Mouse (Mus musculus): ENCODE measurements around the gene Gm2007. TPM values are rescaled to one million over a fixed set of nuclear protein-coding genes. Genes with fewer than 3 reads are reported as not detected.
"Not testable (repeated sequence)": the region's sequence is repeated elsewhere in the genome, so short reads cannot be mapped to it uniquely, and the experiment has no call there.

The Gm2007 gene
- total RNA-seq (2014; fragmentation: Nextera tagmentation): not detected in 2 replicates
- total RNA-seq (2017): not detected in 2 replicates

- ATAC-seq (replicated peaks; ENCODE audit: low FRiP score, low TSS enrichment, poor library complexity, severe bottlenecking): not testable (repeated sequence)
Observed at GRCm38 (mm10) chr2:175741237-175741636, at the start of gene Gm2007. Gene Gm2007 (plus strand): TSS chr2:175741537.

GRCm38 (mm10) chr2:175703546-175703945 lies 37.8 kb upstream of the Gm2007 start, which contains the start of gene Zfp969:
Gene Zfp969 (minus strand): TSS chr2:175703646.
- not testable (repeated sequence) for ATAC-seq (replicated peaks; ENCODE audit: low FRiP score, low TSS enrichment, poor library complexity, severe bottlenecking)

GRCm38 (mm10) chr2:175800993-175801392 lies 59.7 kb downstream of the Gm2007 start, which contains the start of gene Gm14288:
Gene Gm14288 (minus strand): TSS chr2:175801093.
- ATAC-seq (replicated peaks; ENCODE audit: low FRiP score, low TSS enrichment, poor library complexity, severe bottlenecking): not testable (repeated sequence)

Other genes starting within 250 kb of the Gm2007 start
- not detected in 2 replicates for gene Gm11007, start 97.6 kb upstream of the Gm2007 start, total RNA-seq (2014; fragmentation: Nextera tagmentation)
- gene Gm11007, start 97.6 kb upstream of the Gm2007 start, total RNA-seq (2017): not detected in 2 replicates
- gene Zfp969, start 37.9 kb upstream of the Gm2007 start, total RNA-seq (2014; fragmentation: Nextera tagmentation): 4.9 TPM in 1 of 2 replicates, not detected in the other
- not detected in 2 replicates for gene Zfp969, start 37.9 kb upstream of the Gm2007 start, total RNA-seq (2017)
- 5.5 TPM in 1 of 2 replicates, not detected in the other for gene Gm14288, start 59.6 kb downstream of the Gm2007 start, total RNA-seq (2014; fragmentation: Nextera tagmentation)
- 8.1 and 12.2 TPM in 2 replicates for gene Gm14288, start 59.6 kb downstream of the Gm2007 start, total RNA-seq (2017)
- gene Gm6710, start 127.7 kb downstream of the Gm2007 start, total RNA-seq (2014; fragmentation: Nextera tagmentation): 13.6 and 13.8 TPM in 2 replicates
- gene Gm6710, start 127.7 kb downstream of the Gm2007 start, total RNA-seq (2017): 1.2 and 15.8 TPM in 2 replicates
- 14.2 and 15.0 TPM in 2 replicates for gene Zfp966, start 189.6 kb downstream of the Gm2007 start, total RNA-seq (2014; fragmentation: Nextera tagmentation)
- 5.9 and 21.7 TPM in 2 replicates for gene Zfp966, start 189.6 kb downstream of the Gm2007 start, total RNA-seq (2017)
- gene Gm2026, start 223.8 kb downstream of the Gm2007 start, total RNA-seq (2014; fragmentation: Nextera tagmentation): 14.5 and 17.1 TPM in 2 replicates
- gene Gm2026, start 223.8 kb downstream of the Gm2007 start, total RNA-seq (2017): 5.7 TPM in 1 of 2 replicates, not detected in the other